Mouse (Mus musculus): ENCODE results near the gene Cd46.

- TF ChIP-seq CTCF (IDR thresholded peaks at IDR 0.05; ENCODE audit: control insufficient read depth, insufficient read depth, insufficient read length) (no peak), CEBPB (IDR thresholded peaks at IDR 0.05; ENCODE audit: low read depth) (no peak), MYOD1 (IDR thresholded peaks at IDR 0.05; ENCODE audit: control insufficient read depth, insufficient read length, low read depth) (no peak), MAX (IDR thresholded peaks at IDR 0.05) (no peak), USF1 (IDR thresholded peaks at IDR 0.05; ENCODE audit: low read depth) (no peak), MYOG (IDR thresholded peaks at IDR 0.05; ENCODE audit: control insufficient read depth, extremely low read depth, insufficient read length) (no peak), FOSL1 (IDR thresholded peaks at IDR 0.05; ENCODE audit: insufficient read depth, low read length, poor library complexity, severe bottlenecking) (no peak)
Observed at GRCm38 (mm10) chr1:195131675-195132015, 39.6 kb upstream of the Cd46 start.

All from C2C12 (cell line).